Mouse (Mus musculus): ENCODE measurements around the gene Lhx3. TPM values are rescaled to one million over a fixed set of nuclear protein-coding genes. Genes with fewer than 3 reads are reported as not detected.

Gene Lhx3
- polyA plus RNA-seq, 1 experiment from 2014 or later, result not detected

DNA sequence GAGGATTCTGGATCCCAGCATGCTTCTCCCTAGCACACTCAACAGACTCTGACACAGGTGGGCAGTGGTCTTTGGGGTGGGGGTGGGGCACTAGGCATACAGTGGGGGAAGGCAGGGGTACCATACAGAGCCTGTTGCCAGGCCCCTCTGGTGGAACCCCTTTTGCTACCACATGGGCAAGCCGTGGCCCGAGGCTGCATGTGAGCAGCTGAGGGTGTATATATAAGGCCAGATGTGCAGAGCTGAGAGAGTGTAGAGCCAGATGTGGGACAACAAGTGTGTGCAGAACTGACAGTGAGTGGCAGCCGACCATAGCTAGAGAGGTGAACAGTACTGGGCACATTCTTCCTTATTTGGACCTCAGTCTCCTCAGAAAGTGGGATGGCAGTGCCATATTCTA, 41.2 kb downstream of the Lhx3 start:
- WGBS, result 98% methylated on average over 3 of the region's 3 CpGs
- Histone ChIP-seq H3K4me1 (ENCODE audit: control insufficient read depth, insufficient read depth, low read length) (no peaks in the 10 kb centered on the region; the same call in 1 of the 2 replicates), H3K27me3 (ENCODE audit: control insufficient read depth, insufficient read depth, low read depth, low read length) (no peaks in the 10 kb centered on the region), H3K4me2 (ENCODE audit: low read length) (no peak overlapping the region), H3K9me3 (replicated peaks; ENCODE audit: control insufficient read depth, low read length, poor library complexity, severe bottlenecking) (no peaks in the 10 kb centered on the region), H3K27ac (ENCODE audit: low read length) (no peak overlapping the region), H3K4me3 (ENCODE audit: low read depth, low read length) (no peak overlapping the region), H3K36me3 (ENCODE audit: control insufficient read depth, insufficient read depth, low read length) (no peaks in the 10 kb centered on the region), H3K9ac (ENCODE audit: low read depth, low read length) (no peak overlapping the region)
- ATAC-seq, result no peak

DNA sequence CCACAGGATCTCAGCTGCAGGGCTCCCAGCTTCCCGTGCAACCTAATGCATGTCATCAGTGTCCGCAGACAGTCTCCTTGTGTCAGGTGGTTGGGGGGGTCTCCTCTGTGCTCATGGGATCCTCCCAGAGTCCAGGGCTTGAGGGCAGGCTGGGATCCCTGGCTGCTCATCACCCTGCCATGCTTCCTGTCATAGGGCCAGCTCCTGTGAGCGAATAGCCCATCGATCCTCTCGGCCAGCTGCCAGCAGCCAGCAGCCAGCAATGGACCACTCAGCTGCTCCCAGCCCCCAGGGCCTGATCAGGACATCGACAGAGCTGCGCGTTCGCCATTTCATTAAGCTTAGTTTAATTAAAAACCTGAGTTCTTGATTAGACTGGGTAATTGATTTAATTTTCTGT, 50.0 kb downstream of the Lhx3 start:
- no peaks in the 10 kb centered on the region for H3K36me3 ChIP-seq (ENCODE audit: control insufficient read depth, insufficient read depth, low read length)
- H3K27ac ChIP-seq (ENCODE audit: low read length), result no peak overlapping the region
- H3K27me3 ChIP-seq (ENCODE audit: control insufficient read depth, insufficient read depth, low read depth, low read length), result no peaks in the 10 kb centered on the region
- no peaks in the 10 kb centered on the region for H3K9me3 ChIP-seq (replicated peaks; ENCODE audit: control insufficient read depth, low read length, poor library complexity, severe bottlenecking)
- peaks cover 17% of the 10 kb centered on the region for H3K4me1 ChIP-seq (ENCODE audit: control insufficient read depth, insufficient read depth, low read length)
- no peak for ATAC-seq
- H3K9ac ChIP-seq (ENCODE audit: low read depth, low read length), result no peak overlapping the region
- 80% methylated on average over 9 of the region's 9 CpGs for WGBS
- H3K4me3 ChIP-seq (ENCODE audit: low read depth, low read length), result no peak overlapping the region
- H3K4me2 ChIP-seq (ENCODE audit: low read length), result no peak overlapping the region

DNA sequence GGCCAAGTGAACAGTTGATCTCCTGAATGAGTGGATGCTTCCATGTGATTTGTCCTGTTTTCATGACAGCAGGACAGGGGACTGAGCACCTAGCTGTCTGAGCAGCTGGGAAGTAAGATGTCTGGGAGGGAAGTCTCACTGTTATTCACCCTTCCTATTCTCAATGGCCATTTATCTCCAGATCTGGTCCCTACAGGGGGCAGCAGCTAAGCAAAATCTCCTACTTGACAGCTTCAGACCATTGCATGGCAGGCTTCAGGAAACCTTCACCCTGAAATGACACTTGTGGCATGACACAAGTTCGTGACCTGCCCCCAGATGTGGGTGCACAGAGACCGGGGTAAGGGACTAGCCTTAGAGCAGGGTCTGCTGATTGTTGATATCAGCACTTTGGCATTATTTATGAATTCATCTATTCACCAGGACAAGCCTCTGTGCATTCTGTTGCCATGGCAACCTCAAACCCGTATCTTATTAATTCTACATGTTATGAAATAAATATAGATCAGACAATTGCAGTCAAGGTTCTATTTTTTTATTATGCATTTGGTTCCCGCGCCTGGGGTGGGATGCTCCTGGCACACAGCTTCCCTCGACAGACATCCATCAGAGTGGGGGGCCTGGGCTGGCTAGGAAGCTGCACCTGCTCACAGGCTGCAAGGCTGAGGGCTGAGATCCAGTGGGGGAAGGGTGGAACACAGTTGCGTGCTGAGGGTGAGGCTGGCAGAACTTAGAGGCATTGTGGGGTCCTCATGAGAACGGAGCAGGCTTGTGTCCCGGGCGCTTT, 51.7 kb downstream of the Lhx3 start:
- Histone ChIP-seq H3K4me2 (ENCODE audit: low read length) (peak overlapping the region; percentile 25; the same call in 1 of the 2 replicates), H3K36me3 (ENCODE audit: control insufficient read depth, insufficient read depth, low read length) (no peaks in the 10 kb centered on the region), H3K9me3 (replicated peaks; ENCODE audit: control insufficient read depth, low read length, poor library complexity, severe bottlenecking) (no peaks in the 10 kb centered on the region), H3K4me3 (ENCODE audit: low read depth, low read length) (no peak overlapping the region), H3K27ac (ENCODE audit: low read length) (peak overlapping the region; percentile 80), H3K27me3 (ENCODE audit: control insufficient read depth, insufficient read depth, low read depth, low read length) (no peaks in the 10 kb centered on the region), H3K9ac (ENCODE audit: low read depth, low read length) (0 out of 2 replicates have a peak overlapping the region, but pooled peaks have one; percentile 31), H3K4me1 (ENCODE audit: control insufficient read depth, insufficient read depth, low read length) (peaks cover 17% of the 10 kb centered on the region)
- ATAC-seq, result peak; percentile 90
- WGBS, result 35% methylated on average over 10 of the region's 10 CpGs

DNA sequence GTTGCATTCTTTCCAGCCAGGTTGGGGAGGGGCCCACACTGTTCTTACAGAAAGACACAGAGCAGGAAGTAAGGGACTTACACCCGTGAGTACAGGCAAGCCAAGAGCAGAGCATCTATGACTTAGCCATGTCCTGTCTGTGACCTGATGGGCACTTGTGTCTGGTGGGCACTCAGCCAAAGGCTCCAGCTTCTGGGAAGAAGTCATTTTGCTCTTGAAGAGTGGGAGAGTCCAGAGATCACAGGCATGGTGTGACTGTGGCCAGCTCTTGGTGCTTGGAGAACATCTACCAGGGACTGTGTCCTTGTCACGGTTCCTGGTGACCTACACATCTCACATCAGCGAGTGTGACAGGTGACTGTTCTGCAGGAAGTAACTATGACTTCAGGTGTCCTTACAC, 52.4 kb downstream of the Lhx3 start:
- 72% methylated on average over 3 of the region's 3 CpGs for WGBS
- no peaks in the 10 kb centered on the region for H3K9me3 ChIP-seq (replicated peaks; ENCODE audit: control insufficient read depth, low read length, poor library complexity, severe bottlenecking)
- H3K4me3 ChIP-seq (ENCODE audit: low read depth, low read length), result no peak overlapping the region
- no peaks in the 10 kb centered on the region for H3K36me3 ChIP-seq (ENCODE audit: control insufficient read depth, insufficient read depth, low read length)
- peaks cover 17% of the 10 kb centered on the region for H3K4me1 ChIP-seq (ENCODE audit: control insufficient read depth, insufficient read depth, low read length)
- H3K27me3 ChIP-seq (ENCODE audit: control insufficient read depth, insufficient read depth, low read depth, low read length), result no peaks in the 10 kb centered on the region
- H3K9ac ChIP-seq (ENCODE audit: low read depth, low read length), result no peak overlapping the region
- H3K4me2 ChIP-seq (ENCODE audit: low read length), result no peak overlapping the region
- no peak for ATAC-seq
- H3K27ac ChIP-seq (ENCODE audit: low read length), result peak overlapping the region; percentile 80

DNA sequence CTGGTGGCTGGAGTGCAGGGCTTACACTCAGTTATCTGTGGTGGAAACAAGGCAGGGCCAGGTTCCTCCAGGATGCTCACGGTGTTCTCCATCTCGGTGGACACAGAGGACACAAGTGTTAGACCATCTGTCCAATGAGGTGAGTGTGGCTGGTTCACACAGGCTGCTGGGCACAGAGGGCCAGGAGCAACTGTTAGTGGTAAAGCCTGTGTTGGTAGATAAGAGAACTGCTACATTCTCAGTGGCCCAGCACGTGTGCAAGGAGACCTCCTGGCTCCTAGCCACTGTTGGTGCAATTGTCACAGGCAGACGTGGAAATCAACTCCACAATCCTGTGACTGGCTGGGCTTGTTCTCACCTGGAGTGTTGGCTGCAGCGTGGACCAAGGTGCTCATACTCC, 53.5 kb downstream of the Lhx3 start:
- no peak for ATAC-seq
- no peak overlapping the region for H3K4me3 ChIP-seq (ENCODE audit: low read depth, low read length)
- no peak overlapping the region for H3K4me2 ChIP-seq (ENCODE audit: low read length)
- no peaks in the 10 kb centered on the region for H3K36me3 ChIP-seq (ENCODE audit: control insufficient read depth, insufficient read depth, low read length)
- no peak overlapping the region for H3K9ac ChIP-seq (ENCODE audit: low read depth, low read length)
- no peak overlapping the region for H3K27ac ChIP-seq (ENCODE audit: low read length)
- no peaks in the 10 kb centered on the region for H3K9me3 ChIP-seq (replicated peaks; ENCODE audit: control insufficient read depth, low read length, poor library complexity, severe bottlenecking)
- peaks cover 17% of the 10 kb centered on the region for H3K4me1 ChIP-seq (ENCODE audit: control insufficient read depth, insufficient read depth, low read length)
- H3K27me3 ChIP-seq (ENCODE audit: control insufficient read depth, insufficient read depth, low read depth, low read length), result no peaks in the 10 kb centered on the region
- 64% methylated on average over 5 of the region's 5 CpGs for WGBS

DNA sequence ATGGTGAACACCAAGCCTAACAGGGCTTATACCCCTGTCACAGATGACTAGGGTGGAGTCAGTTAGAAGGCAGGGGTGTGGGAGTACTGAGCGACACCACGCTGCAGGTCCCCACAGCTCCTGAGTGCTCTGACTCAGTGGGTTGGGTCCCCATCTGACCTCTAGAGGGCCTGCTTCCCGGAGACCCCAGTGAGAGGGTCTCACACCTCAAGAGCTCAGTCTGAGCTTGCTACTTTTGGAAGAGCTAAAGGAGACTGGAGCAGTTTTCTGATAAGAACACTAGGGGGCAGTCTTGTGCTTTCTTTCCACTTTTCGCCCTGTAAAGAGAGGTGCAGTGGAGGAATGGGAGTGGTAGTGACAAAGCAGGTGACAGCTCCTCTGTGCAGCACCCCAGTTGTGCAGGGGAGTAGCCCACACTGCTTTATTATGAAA, 54.2 kb downstream of the Lhx3 start:
- H3K4me2 ChIP-seq (ENCODE audit: low read length), result no peak overlapping the region
- peaks cover 17% of the 10 kb centered on the region for H3K4me1 ChIP-seq (ENCODE audit: control insufficient read depth, insufficient read depth, low read length)
- peak; percentile 77 for ATAC-seq
- no peaks in the 10 kb centered on the region for H3K27me3 ChIP-seq (ENCODE audit: control insufficient read depth, insufficient read depth, low read depth, low read length)
- no peak overlapping the region for H3K9ac ChIP-seq (ENCODE audit: low read depth, low read length)
- WGBS, result 10% methylated on average over 4 of the region's 4 CpGs
- H3K27ac ChIP-seq (ENCODE audit: low read length), result no peak overlapping the region
- H3K36me3 ChIP-seq (ENCODE audit: control insufficient read depth, insufficient read depth, low read length), result no peaks in the 10 kb centered on the region
- H3K9me3 ChIP-seq (replicated peaks; ENCODE audit: control insufficient read depth, low read length, poor library complexity, severe bottlenecking), result no peaks in the 10 kb centered on the region
- H3K4me3 ChIP-seq (ENCODE audit: low read depth, low read length), result no peak overlapping the region

DNA sequence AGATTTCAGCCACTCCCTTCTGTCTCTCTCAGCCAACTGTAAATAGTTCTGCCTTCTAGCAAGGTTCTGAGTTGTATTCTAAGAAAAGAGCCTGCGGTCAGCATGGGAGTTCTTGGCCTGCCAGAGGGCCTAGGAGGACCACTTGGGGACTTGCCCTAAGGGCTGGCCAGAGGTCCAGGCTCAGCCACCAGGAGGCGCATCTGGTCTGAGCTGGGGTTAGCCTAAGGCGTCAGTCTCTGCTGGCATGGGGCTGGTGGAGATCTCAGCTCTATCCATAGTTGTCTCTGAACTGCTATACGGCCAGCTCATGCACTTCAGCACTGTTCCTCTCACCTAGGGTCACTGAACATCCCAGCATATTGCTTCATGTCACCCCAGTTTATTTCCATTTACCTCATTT, 54.8 kb downstream of the Lhx3 start:
- WGBS, result 37% methylated on average over 4 of the region's 4 CpGs
- Histone ChIP-seq H3K36me3 (ENCODE audit: control insufficient read depth, insufficient read depth, low read length) (no peaks in the 10 kb centered on the region), H3K27me3 (ENCODE audit: control insufficient read depth, insufficient read depth, low read depth, low read length) (no peaks in the 10 kb centered on the region), H3K9ac (ENCODE audit: low read depth, low read length) (no peak overlapping the region), H3K4me1 (ENCODE audit: control insufficient read depth, insufficient read depth, low read length) (peaks cover 17% of the 10 kb centered on the region), H3K27ac (ENCODE audit: low read length) (no peak overlapping the region), H3K9me3 (replicated peaks; ENCODE audit: control insufficient read depth, low read length, poor library complexity, severe bottlenecking) (no peaks in the 10 kb centered on the region), H3K4me3 (ENCODE audit: low read depth, low read length) (no peak overlapping the region), H3K4me2 (ENCODE audit: low read length) (no peak overlapping the region)
- ATAC-seq, result no peak

Other genes starting within 250 kb of the Lhx3 start
- gene Camsap1, start 225.0 kb downstream of the Lhx3 start, polyA plus RNA-seq (2015; fragmentation: Nextera tagmentation; extraction: Ambion mirVana), result 61.2 and 80.3 TPM in 2 replicates
- 130 and 144 TPM in 2 replicates for gene Ubac1, start 186.5 kb downstream of the Lhx3 start, polyA plus RNA-seq (2015; fragmentation: Nextera tagmentation; extraction: Ambion mirVana)
- gene Nacc2, start 85.1 kb downstream of the Lhx3 start, polyA plus RNA-seq (2015; fragmentation: Nextera tagmentation; extraction: Ambion mirVana), result 14.1 and 18.1 TPM in 2 replicates
- gene Qsox2, start 29.2 kb upstream of the Lhx3 start, polyA plus RNA-seq (2015; fragmentation: Nextera tagmentation; extraction: Ambion mirVana), result 17.2 and 18.4 TPM in 2 replicates
- gene Ccdc187, start 86.3 kb upstream of the Lhx3 start, polyA plus RNA-seq (2015; fragmentation: Nextera tagmentation; extraction: Ambion mirVana), result 0.21 and 0.29 TPM in 2 replicates
- 182 and 188 TPM in 2 replicates for gene Gpsm1, start 107.2 kb upstream of the Lhx3 start, polyA plus RNA-seq (2015; fragmentation: Nextera tagmentation; extraction: Ambion mirVana)
- 24.7 and 27.2 TPM in 2 replicates for gene Dnlz, start 143.8 kb upstream of the Lhx3 start, polyA plus RNA-seq (2015; fragmentation: Nextera tagmentation; extraction: Ambion mirVana)
- gene Card9, start 152.6 kb upstream of the Lhx3 start, polyA plus RNA-seq (2015; fragmentation: Nextera tagmentation; extraction: Ambion mirVana), result 1.0 and 2.7 TPM in 2 replicates
- 34.8 and 37.9 TPM in 2 replicates for gene Snapc4, start 172.4 kb upstream of the Lhx3 start, polyA plus RNA-seq (2015; fragmentation: Nextera tagmentation; extraction: Ambion mirVana)
- gene Entr1, start 181.0 kb upstream of the Lhx3 start, polyA plus RNA-seq (2015; fragmentation: Nextera tagmentation; extraction: Ambion mirVana), result 175 and 182 TPM in 2 replicates
- 90.0 and 96.5 TPM in 2 replicates for gene Pmpca, start 181.1 kb upstream of the Lhx3 start, polyA plus RNA-seq (2015; fragmentation: Nextera tagmentation; extraction: Ambion mirVana)
- 26.9 and 27.6 TPM in 2 replicates for gene Inpp5e, start 200.9 kb upstream of the Lhx3 start, polyA plus RNA-seq (2015; fragmentation: Nextera tagmentation; extraction: Ambion mirVana)
- gene Sec16a, start 236.9 kb upstream of the Lhx3 start, polyA plus RNA-seq (2015; fragmentation: Nextera tagmentation; extraction: Ambion mirVana), result 18.7 and 20.4 TPM in 2 replicates